Mouse (Mus musculus) skeletal muscle tissue, postnatal 0 days (tissue): ENCODE results near the gene Gm4141. TPM values are rescaled to one million over a fixed set of nuclear protein-coding genes. Genes with fewer than 3 reads are reported as not detected.

ENCODE experiments used
- polyA plus RNA-seq: library from polyadenylated mRNA; unstranded; fragments of >200 nt; fragmentation: Nextera tagmentation; extraction: Ambion mirVana; gene quantifications from 2 replicates; pipeline ENCODE4 v1.2.1, GENCODE M21; 2015

The Gm4141 gene
- not detected in 2 replicates for polyA plus RNA-seq

DNA sequence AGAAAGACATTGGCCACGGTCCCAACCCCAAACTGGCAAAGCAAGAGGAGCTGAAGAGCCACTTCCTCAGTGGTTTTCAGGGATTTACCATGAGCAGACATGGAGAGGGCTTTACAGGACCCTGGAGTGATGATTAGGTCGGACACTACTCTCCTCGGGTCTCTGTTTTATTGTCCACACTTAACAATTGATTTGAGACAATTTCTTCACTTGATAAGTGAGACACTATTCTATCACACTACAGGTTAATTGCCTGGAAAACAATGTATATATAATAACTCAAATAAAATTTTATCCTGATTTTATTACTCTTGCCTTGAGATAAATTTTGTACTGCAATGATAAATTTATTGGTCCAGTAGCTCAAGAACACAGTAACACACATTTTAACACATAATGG lies at the start of gene Gm4141:
TSS of gene Gm4141 (minus strand) at position 101 of the 400 bp plus-strand sequence.

DNA sequence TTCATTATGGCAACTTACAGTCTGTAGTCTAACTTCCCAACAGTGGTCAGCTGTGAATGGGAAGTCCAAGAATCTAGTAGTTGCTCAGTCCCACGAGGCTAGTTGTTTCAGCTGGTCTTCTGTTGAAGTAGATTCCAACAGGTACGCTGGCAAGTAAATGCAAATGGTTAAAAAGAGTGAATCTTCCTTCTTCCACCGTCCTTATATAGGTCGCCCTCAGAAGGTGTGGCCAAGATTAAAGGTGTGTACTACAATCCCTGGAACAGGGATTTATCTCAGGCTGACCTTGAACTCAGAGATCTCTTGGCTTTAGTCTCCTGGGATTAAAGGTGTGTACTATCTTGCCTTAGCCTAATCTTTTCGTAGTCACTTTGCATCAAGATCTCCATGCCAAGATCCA lies 22.9 kb upstream of the Gm4141 start, which contains the start of gene Gm4513:
TSS of gene Gm4513 (minus strand) at position 101 of the 400 bp plus-strand sequence.

DNA sequence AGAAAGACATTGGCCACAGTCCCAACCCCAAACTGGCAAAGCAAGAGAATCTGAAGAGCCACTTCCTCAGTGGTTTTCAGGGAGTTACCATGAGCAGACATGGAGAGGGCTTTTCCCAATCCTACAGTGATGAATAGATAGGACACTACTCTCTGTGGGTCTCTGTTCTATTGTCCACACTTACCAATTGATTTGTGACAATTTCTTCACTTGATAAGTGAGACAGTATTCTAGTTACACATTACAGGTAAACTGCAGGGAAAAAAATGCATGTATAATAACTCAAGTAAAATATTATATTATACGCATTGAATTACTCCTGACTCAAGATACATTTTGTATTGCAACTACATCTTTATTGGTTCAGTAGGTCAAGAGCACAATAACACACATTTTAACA lies 30.4 kb downstream of the Gm4141 start, which contains the start of gene Gm5726:
TSS of gene Gm5726 (minus strand) at position 101 of the 400 bp plus-strand sequence.

DNA sequence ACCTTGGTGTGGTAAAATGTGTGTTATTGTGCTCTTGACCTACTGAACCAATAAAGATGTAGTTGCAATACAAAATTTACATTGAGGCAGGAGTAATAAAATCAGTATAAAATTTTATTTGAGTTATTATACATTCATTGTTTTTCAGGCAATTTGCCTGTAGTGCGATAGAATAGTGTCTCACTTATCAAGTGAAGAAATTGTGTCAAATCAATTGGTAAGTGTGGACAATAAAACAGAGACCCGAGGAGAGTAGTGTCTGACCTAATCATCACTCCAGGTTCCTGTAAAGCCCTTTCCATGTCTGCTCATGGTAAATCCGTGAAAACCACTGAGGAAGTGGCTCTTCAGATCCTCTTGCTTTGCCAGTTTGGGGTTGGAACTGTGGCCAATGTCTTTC lies 42.5 kb downstream of the Gm4141 start, which contains the start of gene Vmn1r104:
TSS of gene Vmn1r104 (plus strand) at position 301 of the 400 bp plus-strand sequence.

Other genes starting within 250 kb of the Gm4141 start
- gene Gm4133, start 242.2 kb downstream of the Gm4141 start, polyA plus RNA-seq = not detected in 2 replicates
- not detected in 2 replicates for gene Gm5728, start 200.8 kb downstream of the Gm4141 start, polyA plus RNA-seq
- gene Vmn1r100, start 158.3 kb downstream of the Gm4141 start, polyA plus RNA-seq = not detected in 2 replicates
- gene Vmn1r101, start 133.6 kb downstream of the Gm4141 start, polyA plus RNA-seq = not detected in 2 replicates
- gene Gm10670, start 101.3 kb downstream of the Gm4141 start, polyA plus RNA-seq = not detected in 2 replicates
- gene Vmn1r103, start 65.7 kb downstream of the Gm4141 start, polyA plus RNA-seq = not detected in 2 replicates
- gene Vmn1r104, start 42.4 kb downstream of the Gm4141 start, polyA plus RNA-seq = not detected in 2 replicates
- not detected in 2 replicates for gene Gm5726, start 30.5 kb downstream of the Gm4141 start, polyA plus RNA-seq
- gene Gm4513, start 22.8 kb upstream of the Gm4141 start, polyA plus RNA-seq = not detected in 2 replicates
- not detected in 2 replicates for gene Vmn1r107, start 92.7 kb upstream of the Gm4141 start, polyA plus RNA-seq
- not detected in 2 replicates for gene Vmn1r111, start 127.0 kb upstream of the Gm4141 start, polyA plus RNA-seq
- not detected in 2 replicates for gene Gm10668, start 154.4 kb upstream of the Gm4141 start, polyA plus RNA-seq
- not detected in 2 replicates for gene Vmn1r112, start 194.9 kb upstream of the Gm4141 start, polyA plus RNA-seq
- gene Vmn1r113, start 211.0 kb upstream of the Gm4141 start, polyA plus RNA-seq = not detected in 2 replicates
- not detected in 2 replicates for gene Vmn1r114, start 235.9 kb upstream of the Gm4141 start, polyA plus RNA-seq